Mouse (Mus musculus) brain, embryonic 18.5 days (tissue): ENCODE data around the gene F8.
A peak's percentile ranks its signal among the peaks of the same experiment; 100 is the strongest.

Experiments
- DNase-seq: peaks from one replicate; pipeline ENCODE4 v3.0.0-alpha.2; 2012; ENCODE audit warnings: low read depth, low spot score

F8 gene

DNA sequence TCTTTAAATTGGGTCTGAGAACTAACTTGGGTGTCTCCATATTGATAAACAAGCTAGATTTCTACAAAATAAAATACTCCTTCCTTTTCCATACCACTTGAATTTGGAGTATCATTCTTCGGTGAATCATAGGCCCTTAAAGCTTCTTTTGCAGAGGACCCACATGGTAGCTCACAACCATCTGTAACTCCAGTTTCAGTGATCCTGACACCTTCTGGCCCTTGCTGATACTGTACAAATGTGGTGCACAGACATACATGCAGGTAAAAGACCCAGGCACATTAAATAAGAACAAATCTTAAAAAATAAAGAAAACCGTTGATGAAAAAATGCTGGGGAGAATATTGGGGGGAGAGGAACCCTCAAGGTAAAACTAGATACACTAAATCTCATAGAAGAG lies 244.2 kb downstream of the F8 start:
- no peak for DNase-seq

GRCm38 (mm10) chrX:75137729-75138128 lies 244.7 kb downstream of the F8 start:
- DNase-seq = no peak

GRCm38 (mm10) chrX:75136938-75137337 lies 245.5 kb downstream of the F8 start:
- DNase-seq = no peak

DNA sequence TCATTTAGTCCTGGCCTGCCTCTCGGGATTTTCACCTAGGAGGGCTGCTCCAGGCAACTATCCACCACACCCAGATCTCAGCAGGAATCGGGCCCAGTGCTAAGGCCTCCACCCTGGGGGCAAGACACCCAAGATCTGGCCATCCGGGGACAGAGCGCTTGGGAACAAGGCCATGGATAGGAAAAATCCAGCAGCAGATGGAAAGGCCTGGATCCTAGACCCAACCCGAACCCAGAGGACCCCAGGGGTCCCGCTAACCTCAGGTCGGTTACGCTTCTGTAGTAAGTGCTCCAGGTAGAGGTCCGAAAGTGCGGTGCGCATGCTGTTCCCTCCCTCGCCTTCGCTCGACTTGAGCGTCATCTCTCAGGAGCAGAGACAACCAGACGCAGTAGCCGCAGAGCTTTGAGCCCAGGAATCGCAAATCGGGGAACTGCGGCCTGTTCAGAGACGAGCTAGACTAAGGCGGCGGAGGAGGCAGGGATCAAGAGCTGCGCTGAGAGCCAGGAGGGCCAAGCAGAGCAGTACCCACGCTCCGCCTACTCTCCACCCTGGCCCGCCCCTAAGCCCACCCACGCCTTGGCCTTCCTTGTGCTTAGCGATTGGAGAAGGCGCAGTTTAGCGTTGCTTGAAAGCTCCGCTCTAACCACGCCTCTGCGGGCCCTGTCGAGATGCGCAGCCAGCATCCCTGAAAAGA lies 251.8 kb downstream of the F8 start, which contains the start of gene Mpp1:
TSS of gene Mpp1 (minus strand) at position 550 of the 694 bp plus-strand sequence.
- DNase-seq = peak; percentile 64

DNA sequence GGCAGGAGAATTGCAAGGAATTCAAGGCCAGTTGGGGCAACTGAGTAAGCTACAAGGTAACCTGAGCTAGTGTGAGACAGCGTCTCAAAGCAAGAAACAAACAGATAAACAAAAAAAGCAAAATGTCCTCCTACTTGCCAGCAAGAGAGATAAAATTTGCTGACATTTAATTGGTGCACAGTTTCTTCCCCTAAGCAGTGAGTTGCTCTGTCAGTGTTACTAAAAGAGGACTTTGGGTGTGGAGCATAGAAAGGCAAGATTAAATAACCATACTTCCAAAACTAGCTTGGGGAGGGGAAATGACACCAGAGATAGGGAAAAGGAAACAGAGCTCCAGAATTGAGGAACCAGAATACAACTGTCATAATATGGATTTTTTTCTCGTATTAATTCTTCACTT lies 252.9 kb downstream of the F8 start:
- DNase-seq = no peak

- DNase-seq = no peak
Measured at GRCm38 (mm10) chrX:75128333-75128980, 254.0 kb downstream of the F8 start.

DNA sequence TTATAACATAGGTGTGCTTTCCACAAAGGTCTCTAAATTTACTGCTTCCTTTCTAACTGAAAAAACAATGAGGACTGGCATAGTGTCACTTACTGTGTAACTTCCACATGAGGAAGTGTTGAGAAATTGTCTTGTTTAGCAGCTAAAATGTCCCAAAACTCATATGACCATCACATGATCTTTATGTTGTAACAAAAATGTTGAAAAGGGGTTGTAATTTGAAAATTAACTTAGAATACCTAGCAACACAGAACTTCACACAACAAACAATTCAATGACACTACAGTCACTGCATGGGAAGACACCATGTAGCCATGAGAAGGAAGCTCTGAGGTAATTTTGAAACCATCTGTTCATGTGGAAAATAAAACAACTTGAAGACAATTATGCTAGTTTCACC lies 255.5 kb downstream of the F8 start:
- no peak for DNase-seq

DNA sequence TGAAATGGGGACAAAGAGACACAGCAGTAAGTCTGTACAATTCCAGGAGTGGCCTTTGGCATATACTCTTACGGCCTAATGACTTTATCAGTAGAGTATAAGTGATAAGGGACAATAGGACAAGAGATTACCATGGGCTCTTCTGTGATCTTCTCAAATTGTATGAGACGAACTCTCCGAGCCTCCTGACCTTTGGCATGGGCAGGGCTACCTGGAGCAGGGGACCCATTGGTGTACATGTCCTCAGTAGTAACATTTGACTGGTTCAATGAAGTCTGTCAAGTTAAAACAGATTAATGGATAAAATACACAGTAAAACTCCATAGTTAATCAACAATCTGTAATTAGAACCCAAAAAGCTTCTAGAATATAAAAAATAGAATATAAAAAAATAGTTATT lies 256.8 kb downstream of the F8 start:
- DNase-seq = no peak
